Mouse (Mus musculus): ENCODE measurements at regions not wholly inside any gene's neighbourhood (a gene's known extent, or its start where the extent isn't known, plus 50 kb on each side); places are given as distances from the start of the nearest gene placed in this dataset.
A peak's percentile ranks its signal among the peaks of the same experiment; 100 is the strongest.

DNA sequence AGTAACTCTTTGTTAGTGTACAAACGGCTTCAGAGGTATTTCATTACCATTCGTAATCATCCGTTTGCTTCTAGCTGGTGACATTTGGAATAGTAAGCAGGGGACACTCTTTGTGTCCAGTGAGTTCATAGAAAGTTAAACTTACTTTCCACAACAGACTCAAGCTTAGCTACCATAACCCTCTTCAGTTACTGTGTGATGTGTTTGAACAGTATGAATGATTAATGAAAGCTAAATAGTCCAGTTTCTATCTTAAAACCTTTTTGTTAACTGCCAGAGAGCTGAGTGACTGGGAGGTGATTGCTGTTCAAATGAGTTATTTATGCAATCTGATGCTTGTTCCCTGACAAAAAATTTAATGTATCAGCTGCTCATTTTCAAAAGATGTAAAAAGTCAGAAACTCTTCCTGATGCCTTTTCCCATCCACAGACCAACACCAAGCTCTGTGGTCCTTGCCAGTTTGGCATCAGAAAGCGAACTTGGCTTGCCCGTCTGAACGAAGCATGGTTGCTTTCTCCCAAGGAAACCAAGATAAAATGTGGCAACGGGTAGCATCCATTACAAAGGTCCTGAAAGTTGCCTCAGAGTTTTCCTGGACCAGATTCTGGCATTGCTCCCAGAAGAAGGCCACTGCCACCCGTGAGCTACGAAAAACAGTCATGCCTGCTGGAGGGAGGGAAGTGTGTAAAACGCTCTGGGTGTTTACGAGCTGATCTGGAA lies 491.5 kb downstream of the Sox2 start:
- no peak overlapping the region for H3K9ac ChIP-seq (ENCODE audit: low read length)
- ATAC-seq (no peak), DNase-seq (ENCODE audit: low spot score) (peak; percentile 31)
- H3K4me1 ChIP-seq (ENCODE audit: control insufficient read depth, insufficient read depth, low read length): no peaks in the 10 kb centered on the region
- WGBS: 56% methylated on average over 11 of the region's 11 CpGs
- no peak overlapping the region for H3K27ac ChIP-seq (ENCODE audit: low read depth, low read length)
- H3K27me3 ChIP-seq (replicated peaks; ENCODE audit: control insufficient read depth, insufficient read depth, low read length): no peaks in the 10 kb centered on the region
- H3K4me3 ChIP-seq (ENCODE audit: low read depth, low read length): no peak overlapping the region
- H3K9me3 ChIP-seq (replicated peaks; ENCODE audit: control insufficient read depth, low read length): no peaks in the 10 kb centered on the region
- H3K36me3 ChIP-seq (ENCODE audit: control insufficient read depth, insufficient read depth, low read length): no peaks in the 10 kb centered on the region
- H3K4me2 ChIP-seq (ENCODE audit: low read length): no peak overlapping the region

DNA sequence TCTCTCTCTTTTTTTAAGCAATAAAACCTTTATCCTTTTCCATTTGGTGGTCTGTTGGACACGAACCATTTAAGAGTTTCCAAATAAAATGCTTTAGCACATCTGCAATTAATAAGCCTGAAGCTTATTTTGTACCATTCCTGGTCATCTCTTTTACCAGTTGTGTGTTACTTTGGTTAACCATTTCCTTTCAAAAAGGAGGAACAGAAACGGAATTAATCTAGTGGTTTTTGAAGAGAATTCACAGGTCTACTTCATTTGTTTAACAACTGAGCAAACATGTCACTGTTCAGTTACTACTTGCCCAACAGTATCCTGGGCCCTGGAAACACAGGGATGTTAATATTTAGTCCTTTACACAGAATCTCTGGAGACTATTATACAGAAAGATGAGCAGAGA lies 492.5 kb downstream of the Sox2 start:
- ATAC-seq (no peak), DNase-seq (ENCODE audit: low spot score) (no peak)
- no peak overlapping the region for H3K4me2 ChIP-seq (ENCODE audit: low read length)
- no peaks in the 10 kb centered on the region for H3K27me3 ChIP-seq (replicated peaks; ENCODE audit: control insufficient read depth, insufficient read depth, low read length)
- H3K36me3 ChIP-seq (ENCODE audit: control insufficient read depth, insufficient read depth, low read length): no peaks in the 10 kb centered on the region
- no peak overlapping the region for H3K9ac ChIP-seq (ENCODE audit: low read length)
- no peak overlapping the region for H3K27ac ChIP-seq (ENCODE audit: low read depth, low read length)
- no peak overlapping the region for H3K4me3 ChIP-seq (ENCODE audit: low read depth, low read length)
- no peaks in the 10 kb centered on the region for H3K9me3 ChIP-seq (replicated peaks; ENCODE audit: control insufficient read depth, low read length)
- H3K4me1 ChIP-seq (ENCODE audit: control insufficient read depth, insufficient read depth, low read length): no peaks in the 10 kb centered on the region
- 78% methylated on average over 2 of the region's 2 CpGs for WGBS

DNA sequence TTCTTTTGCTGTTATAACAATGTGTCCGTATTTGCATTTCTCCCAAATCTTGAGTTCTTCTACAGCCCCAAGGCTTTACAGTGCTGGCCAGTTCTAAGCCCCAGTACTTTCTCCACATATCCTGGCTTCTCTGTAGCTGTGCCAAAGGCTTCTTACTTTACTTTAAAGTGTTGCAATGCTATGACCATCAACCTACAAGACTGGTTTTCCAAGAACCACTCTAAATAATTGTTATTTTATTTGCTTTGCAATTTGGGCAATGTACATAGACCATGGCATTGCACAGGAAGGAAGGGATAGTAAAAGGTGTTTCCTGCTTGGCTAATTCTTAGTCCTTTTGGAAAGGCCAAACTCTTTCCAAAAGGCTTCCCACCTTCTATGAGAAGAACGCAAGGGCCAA lies 495.4 kb downstream of the Sox2 start:
- Histone ChIP-seq H3K4me2 (ENCODE audit: low read length) (no peak overlapping the region), H3K9ac (ENCODE audit: low read length) (no peak overlapping the region), H3K36me3 (ENCODE audit: control insufficient read depth, insufficient read depth, low read length) (no peaks in the 10 kb centered on the region), H3K27me3 (replicated peaks; ENCODE audit: control insufficient read depth, insufficient read depth, low read length) (no peaks in the 10 kb centered on the region), H3K27ac (ENCODE audit: low read depth, low read length) (no peak overlapping the region), H3K9me3 (replicated peaks; ENCODE audit: control insufficient read depth, low read length) (no peaks in the 10 kb centered on the region), H3K4me1 (ENCODE audit: control insufficient read depth, insufficient read depth, low read length) (peaks cover 6% of the 10 kb centered on the region; the same call in 1 of the 2 replicates), H3K4me3 (ENCODE audit: low read depth, low read length) (no peak overlapping the region)
- 92% methylated on average over 2 of the region's 2 CpGs for WGBS
- ATAC-seq (no peak), DNase-seq (ENCODE audit: low spot score) (no peak)

DNA sequence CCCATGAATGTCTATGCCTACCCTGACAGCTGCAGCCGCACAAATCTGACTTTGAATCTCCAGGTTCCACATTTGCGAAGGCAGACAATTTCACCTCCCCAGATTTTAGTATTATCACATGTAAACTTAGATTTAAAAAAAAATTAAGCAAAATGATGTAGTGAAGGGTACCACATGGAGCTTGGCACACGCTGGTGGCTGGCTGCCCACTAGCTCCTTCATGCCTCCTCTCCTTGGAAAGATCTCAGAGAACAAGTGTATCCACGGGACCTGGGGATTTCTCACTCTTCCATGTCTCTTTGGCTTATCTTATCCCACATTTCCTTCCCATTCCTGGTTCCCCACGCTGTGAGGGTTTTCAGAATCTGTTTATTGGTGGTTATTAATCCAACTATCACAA lies 496.5 kb downstream of the Sox2 start:
- Histone ChIP-seq H3K27me3 (replicated peaks; ENCODE audit: control insufficient read depth, insufficient read depth, low read length) (no peaks in the 10 kb centered on the region), H3K9me3 (replicated peaks; ENCODE audit: control insufficient read depth, low read length) (no peaks in the 10 kb centered on the region), H3K4me1 (ENCODE audit: control insufficient read depth, insufficient read depth, low read length) (peaks cover 6% of the 10 kb centered on the region; the same call in 1 of the 2 replicates), H3K27ac (ENCODE audit: low read depth, low read length) (no peak overlapping the region), H3K36me3 (ENCODE audit: control insufficient read depth, insufficient read depth, low read length) (no peaks in the 10 kb centered on the region), H3K4me3 (ENCODE audit: low read depth, low read length) (no peak overlapping the region), H3K4me2 (ENCODE audit: low read length) (no peak overlapping the region), H3K9ac (ENCODE audit: low read length) (no peak overlapping the region)
- WGBS: 78% methylated on average over 5 of the region's 5 CpGs
- DNase-seq (ENCODE audit: low spot score): peak; percentile 41
- no peak for ATAC-seq

DNA sequence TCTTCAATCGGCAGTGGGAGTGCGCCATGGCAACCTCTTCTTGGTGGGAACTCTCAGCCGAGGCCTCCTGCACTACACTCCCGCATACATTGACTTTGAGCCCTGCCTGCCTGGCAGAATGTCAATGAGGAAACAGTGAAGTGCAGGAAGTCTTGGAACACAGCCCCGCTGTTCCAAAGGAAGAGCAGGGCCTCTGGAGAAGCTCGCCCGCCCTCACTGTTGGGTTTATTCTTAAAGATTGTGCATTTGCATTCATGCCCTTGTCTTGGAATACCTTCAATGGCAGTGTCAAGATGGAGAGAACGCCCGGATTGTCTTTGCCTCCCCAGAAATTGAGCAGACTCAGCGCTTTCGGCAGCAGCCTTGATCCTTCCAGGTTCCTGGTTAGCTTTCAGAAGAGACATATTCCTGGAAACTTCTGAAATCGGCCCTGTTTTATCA lies 499.1 kb downstream of the Sox2 start:
- no peaks in the 10 kb centered on the region for H3K9me3 ChIP-seq (replicated peaks; ENCODE audit: control insufficient read depth, low read length)
- no peak overlapping the region for H3K9ac ChIP-seq (ENCODE audit: low read length)
- DNase-seq (ENCODE audit: low spot score): peak; percentile 86
- no peak overlapping the region for H3K27ac ChIP-seq (ENCODE audit: low read depth, low read length)
- H3K36me3 ChIP-seq (ENCODE audit: control insufficient read depth, insufficient read depth, low read length): no peaks in the 10 kb centered on the region
- peaks cover 8% of the 10 kb centered on the region; the same call in 1 of the 2 replicates for H3K4me1 ChIP-seq (ENCODE audit: control insufficient read depth, insufficient read depth, low read length)
- 21% methylated on average over 12 of the region's 12 CpGs for WGBS
- no peaks in the 10 kb centered on the region for H3K27me3 ChIP-seq (replicated peaks; ENCODE audit: control insufficient read depth, insufficient read depth, low read length)
- no peak overlapping the region for H3K4me2 ChIP-seq (ENCODE audit: low read length)
- H3K4me3 ChIP-seq (ENCODE audit: low read depth, low read length): no peak overlapping the region
- peak; percentile 64 for ATAC-seq

DNA sequence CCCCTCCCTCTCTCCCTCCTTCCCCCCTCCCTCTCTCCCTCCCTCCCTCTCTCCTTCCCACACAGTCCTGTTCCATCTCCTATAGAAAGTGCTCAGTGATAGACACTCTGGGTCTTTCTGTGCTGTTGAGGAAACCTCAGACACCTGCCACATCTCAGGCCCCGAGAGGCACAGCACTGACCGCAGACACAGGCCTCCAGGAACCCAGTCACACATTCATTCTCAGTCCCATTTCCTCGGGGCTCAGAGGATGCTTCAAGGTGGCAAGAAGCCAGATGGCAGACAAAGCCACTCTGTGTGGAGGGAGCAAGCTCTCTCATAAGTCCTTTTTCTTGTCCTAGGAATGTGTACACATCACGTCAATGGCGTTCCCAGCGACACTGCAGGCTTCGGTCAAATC lies 502.0 kb downstream of the Sox2 start:
- 57% methylated on average over 7 of the region's 7 CpGs for WGBS
- DNase-seq (ENCODE audit: low spot score) (peak; percentile 56), ATAC-seq (peak; percentile 45; the same call in 1 of the 2 replicates)
- Histone ChIP-seq H3K36me3 (ENCODE audit: control insufficient read depth, insufficient read depth, low read length) (no peaks in the 10 kb centered on the region), H3K9me3 (replicated peaks; ENCODE audit: control insufficient read depth, low read length) (no peaks in the 10 kb centered on the region), H3K27me3 (replicated peaks; ENCODE audit: control insufficient read depth, insufficient read depth, low read length) (no peaks in the 10 kb centered on the region), H3K9ac (ENCODE audit: low read length) (no peak overlapping the region), H3K4me2 (ENCODE audit: low read length) (no peak overlapping the region), H3K4me3 (ENCODE audit: low read depth, low read length) (no peak overlapping the region), H3K4me1 (ENCODE audit: control insufficient read depth, insufficient read depth, low read length) (peaks cover 8% of the 10 kb centered on the region; the same call in 1 of the 2 replicates), H3K27ac (ENCODE audit: low read depth, low read length) (no peak overlapping the region)

DNA sequence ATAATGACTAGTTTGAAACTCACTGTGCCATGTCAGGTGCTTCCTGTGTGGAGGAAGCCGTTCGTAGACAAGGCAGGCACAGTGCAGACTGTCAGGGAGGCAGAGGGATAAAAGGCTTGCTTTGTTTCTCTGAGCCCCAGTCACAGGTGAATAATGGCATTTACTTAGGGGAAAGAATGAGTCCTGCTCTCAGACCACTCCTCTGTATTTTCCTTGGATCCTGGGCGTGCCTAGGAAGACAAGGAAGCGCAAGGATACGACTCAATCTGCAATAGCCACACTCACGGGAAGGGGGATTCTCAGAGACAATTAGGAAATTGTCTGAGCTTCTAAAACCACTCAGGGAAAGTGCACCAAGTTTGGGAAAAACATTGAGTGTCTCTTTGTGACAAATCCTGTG lies 504.1 kb downstream of the Sox2 start:
- Histone ChIP-seq H3K27ac (ENCODE audit: low read depth, low read length) (no peak overlapping the region), H3K27me3 (replicated peaks; ENCODE audit: control insufficient read depth, insufficient read depth, low read length) (no peaks in the 10 kb centered on the region), H3K9me3 (replicated peaks; ENCODE audit: control insufficient read depth, low read length) (no peaks in the 10 kb centered on the region), H3K36me3 (ENCODE audit: control insufficient read depth, insufficient read depth, low read length) (no peaks in the 10 kb centered on the region), H3K4me3 (ENCODE audit: low read depth, low read length) (no peak overlapping the region), H3K9ac (ENCODE audit: low read length) (no peak overlapping the region), H3K4me2 (ENCODE audit: low read length) (no peak overlapping the region), H3K4me1 (ENCODE audit: control insufficient read depth, insufficient read depth, low read length) (0 out of 2 replicates have a peak, but pooled peaks cover 2% of the 10 kb centered on the region)
- DNase-seq (ENCODE audit: low spot score) (no peak), ATAC-seq (no peak)
- 41% methylated on average over 6 of the region's 6 CpGs for WGBS

DNA sequence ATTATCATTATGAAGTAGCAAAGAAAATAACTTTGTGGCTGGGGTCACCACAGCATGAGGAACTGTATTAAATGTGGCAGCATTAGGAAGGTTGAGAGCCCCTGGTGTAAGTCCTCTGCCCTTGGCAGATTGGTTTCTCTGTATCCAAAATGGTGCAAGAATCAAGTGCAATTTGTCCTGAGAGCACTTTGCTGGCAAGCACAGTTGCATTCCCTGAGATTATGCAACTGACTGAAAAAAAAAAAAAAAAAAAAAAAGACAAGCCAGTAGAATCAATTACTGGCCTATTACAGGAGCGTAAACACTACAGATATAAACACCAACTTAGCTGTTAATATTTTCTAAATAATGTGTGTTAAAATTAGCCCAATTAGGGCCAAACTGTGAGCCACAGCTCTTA lies 518.5 kb downstream of the Sox2 start:
- ATAC-seq (no peak), DNase-seq (ENCODE audit: low spot score) (no peak)
- Histone ChIP-seq H3K4me1 (ENCODE audit: control insufficient read depth, insufficient read depth, low read length) (no peaks in the 10 kb centered on the region), H3K9me3 (replicated peaks; ENCODE audit: control insufficient read depth, low read length) (no peaks in the 10 kb centered on the region), H3K27me3 (replicated peaks; ENCODE audit: control insufficient read depth, insufficient read depth, low read length) (no peaks in the 10 kb centered on the region), H3K27ac (ENCODE audit: low read depth, low read length) (no peak overlapping the region), H3K4me2 (ENCODE audit: low read length) (no peak overlapping the region), H3K9ac (ENCODE audit: low read length) (no peak overlapping the region), H3K4me3 (ENCODE audit: low read depth, low read length) (no peak overlapping the region), H3K36me3 (ENCODE audit: control insufficient read depth, insufficient read depth, low read length) (no peaks in the 10 kb centered on the region)
- WGBS: 88% methylated on average over 1 of the region's 1 CpGs

DNA sequence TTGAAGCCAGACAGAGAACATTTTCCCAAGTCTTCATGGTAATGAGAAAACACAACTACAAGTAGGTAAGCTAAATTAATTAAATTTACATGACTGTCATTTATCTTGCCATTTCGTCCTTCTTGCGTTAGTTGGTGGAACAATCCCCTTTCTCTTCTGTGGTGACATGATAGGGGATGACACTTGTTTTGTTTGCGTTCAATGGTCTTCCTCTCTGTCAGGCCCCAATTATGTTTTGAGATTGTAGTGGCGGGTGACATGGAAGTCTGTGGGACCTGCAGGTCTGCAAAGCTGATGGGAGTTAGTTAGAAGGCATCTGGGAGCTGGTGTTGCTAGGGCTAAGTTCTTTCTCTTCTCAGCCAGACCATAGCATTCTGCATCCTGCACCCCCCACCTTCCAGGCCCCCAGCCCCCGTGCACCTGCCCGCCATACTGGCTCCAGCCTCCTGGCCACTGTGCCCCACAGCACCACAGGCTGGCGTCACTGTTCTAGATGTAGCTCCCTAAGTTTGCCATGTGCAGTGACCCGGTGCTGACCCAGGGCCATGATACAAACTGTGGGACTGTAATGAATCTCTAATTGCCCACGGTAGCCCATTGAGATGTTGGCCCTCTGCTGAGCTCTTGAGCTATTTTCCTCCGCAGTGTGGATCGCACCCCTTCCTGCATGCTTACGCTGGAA lies 528.7 kb downstream of the Sox2 start:
- no peaks in the 10 kb centered on the region for H3K4me1 ChIP-seq (ENCODE audit: control insufficient read depth, insufficient read depth, low read length)
- ATAC-seq (no peak), DNase-seq (ENCODE audit: low spot score) (no peak)
- WGBS: 91% methylated on average over 12 of the region's 12 CpGs
- H3K4me2 ChIP-seq (ENCODE audit: low read length): no peak overlapping the region
- H3K4me3 ChIP-seq (ENCODE audit: low read depth, low read length): no peak overlapping the region
- H3K36me3 ChIP-seq (ENCODE audit: control insufficient read depth, insufficient read depth, low read length): no peaks in the 10 kb centered on the region
- H3K27ac ChIP-seq (ENCODE audit: low read depth, low read length): no peak overlapping the region
- H3K9ac ChIP-seq (ENCODE audit: low read length): no peak overlapping the region
- no peaks in the 10 kb centered on the region for H3K9me3 ChIP-seq (replicated peaks; ENCODE audit: control insufficient read depth, low read length)
- H3K27me3 ChIP-seq (replicated peaks; ENCODE audit: control insufficient read depth, insufficient read depth, low read length): no peaks in the 10 kb centered on the region
